Mouse (Mus musculus) liver, embryonic 14.5 days (tissue): ENCODE measurements around the gene E2f2. TPM values are rescaled to one million over a fixed set of nuclear protein-coding genes. Genes with fewer than 3 reads are reported as not detected.
A peak's percentile ranks its signal among the peaks of the same experiment; 100 is the strongest.

Experiments
- ATAC-seq: fragments of 200-750 bp; cut with Nextera tagmentation; 2 replicates; pipeline ENCODE4 v1.8.0; 2017; ENCODE audit warnings: moderate number of reproducible peaks, mild to moderate bottlenecking, moderate library complexity; ENCODE audit not compliant: insufficient read depth
- DNase-seq, 3 experiments: peaks; one replicate each; pipeline ENCODE4 v3.0.0-alpha.2; 2012 to 2013; ENCODE audit warnings: low read depth in 3 of 3, low spot score in 3 of 3
- H3K27ac ChIP-seq: fragments of 300-500 bp; sonication (generic); 2 replicates; pipeline ENCODE4 v1.5.1; 2014; ENCODE audit warnings: moderate library complexity, mild to moderate bottlenecking, control low read depth, inconsistent platforms
- H3K27me3 ChIP-seq: fragments of 300-500 bp; sonication (generic); 2 replicates; pipeline ENCODE4 v1.6.1; 2014; ENCODE audit warnings: mild to moderate bottlenecking, low read length, moderate library complexity; ENCODE audit not compliant: control insufficient read depth, insufficient read depth
- H3K36me3 ChIP-seq: fragments of 300-500 bp; sonication (generic); replicated peaks from 2 replicates; pipeline ENCODE4 v1.6.1; 2014; ENCODE audit warnings: low read depth; ENCODE audit not compliant: control insufficient read depth, insufficient read depth
- H3K4me1 ChIP-seq, 2 experiments: fragments of 200-500 bp in 1 of 2; fragments of 300-500 bp in 1 of 2; sonication (generic) in 1 of 2; replicated peaks; 2 replicates each; pipeline ENCODE4 v1.6.1; 2012 to 2014; ENCODE audit warnings: antibody characterized with exemption in 1 of 2, inconsistent platforms in 1 of 2, low read length in 1 of 2; ENCODE audit not compliant: control insufficient read depth in 2 of 2, insufficient read depth in 2 of 2
- H3K4me2 ChIP-seq: fragments of 300-500 bp; sonication (generic); 2 replicates; pipeline ENCODE4 v1.6.1; 2014; ENCODE audit warnings: low read depth, mild to moderate bottlenecking, control low read depth, moderate library complexity
- H3K4me3 ChIP-seq, 2 experiments: fragments of 200-500 bp in 1 of 2; fragments of 300-500 bp in 1 of 2; sonication (generic) in 1 of 2; 2 replicates each; pipeline ENCODE4 v1.5.1; 2012 to 2014; ENCODE audit warnings: low read depth in 2 of 2, low read length in 2 of 2, mild to moderate bottlenecking in 2 of 2, control low read depth in 1 of 2, inconsistent platforms in 1 of 2, moderate library complexity in 1 of 2; ENCODE audit not compliant: insufficient read depth in 1 of 2
- H3K9ac ChIP-seq: fragments of 300-500 bp; sonication (generic); replicated peaks from 2 replicates; pipeline ENCODE4 v1.6.1; 2014; ENCODE audit warnings: mild to moderate bottlenecking, control low read depth, moderate library complexity
- H3K9me3 ChIP-seq: fragments of 300-500 bp; sonication (generic); 2 replicates; pipeline ENCODE4 v1.6.1; 2016; ENCODE audit warnings: low read length, mixed read lengths; ENCODE audit not compliant: control insufficient read depth
- CTCF ChIP-seq: IDR thresholded peaks from 2 replicates; pipeline ENCODE4 v1.5.1; 2016; ENCODE audit warnings: antibody characterized with exemption, low read depth, control low read depth
- EP300 ChIP-seq: IDR thresholded peaks from 2 replicates; pipeline ENCODE4 v1.6.1; 2016; ENCODE audit warnings: antibody characterized with exemption, low read depth
- WGBS: fragments of 180-500 bp; shearing (Covaris S2); extraction: QIAGEN DNeasy Blood & Tissue Kit; methylation state at CpG from one replicate; pipeline ENCODE4 v1.1.7; 2014; ENCODE audit not compliant: insufficient replicate concordance; 5-methylcytosine and 5-hydroxymethylcytosine counted together
- polyA plus RNA-seq, 2 experiments: library from polyadenylated mRNA; depleted of rRNA in 1 of 2; stranded (reverse) in 1 of 2; unstranded in 1 of 2; fragments of >200 nt; fragmentation: Nextera tagmentation in 1 of 2; extraction: Ambion mirVana in 1 of 2; gene quantifications; 2 replicates each; pipeline versions ENCODE4 v1.2.1 to v1.2.3; 2012 to 2014

The E2f2 gene
- polyA plus RNA-seq, 2 experiments = 40.5 to 50.3 TPM

DNA sequence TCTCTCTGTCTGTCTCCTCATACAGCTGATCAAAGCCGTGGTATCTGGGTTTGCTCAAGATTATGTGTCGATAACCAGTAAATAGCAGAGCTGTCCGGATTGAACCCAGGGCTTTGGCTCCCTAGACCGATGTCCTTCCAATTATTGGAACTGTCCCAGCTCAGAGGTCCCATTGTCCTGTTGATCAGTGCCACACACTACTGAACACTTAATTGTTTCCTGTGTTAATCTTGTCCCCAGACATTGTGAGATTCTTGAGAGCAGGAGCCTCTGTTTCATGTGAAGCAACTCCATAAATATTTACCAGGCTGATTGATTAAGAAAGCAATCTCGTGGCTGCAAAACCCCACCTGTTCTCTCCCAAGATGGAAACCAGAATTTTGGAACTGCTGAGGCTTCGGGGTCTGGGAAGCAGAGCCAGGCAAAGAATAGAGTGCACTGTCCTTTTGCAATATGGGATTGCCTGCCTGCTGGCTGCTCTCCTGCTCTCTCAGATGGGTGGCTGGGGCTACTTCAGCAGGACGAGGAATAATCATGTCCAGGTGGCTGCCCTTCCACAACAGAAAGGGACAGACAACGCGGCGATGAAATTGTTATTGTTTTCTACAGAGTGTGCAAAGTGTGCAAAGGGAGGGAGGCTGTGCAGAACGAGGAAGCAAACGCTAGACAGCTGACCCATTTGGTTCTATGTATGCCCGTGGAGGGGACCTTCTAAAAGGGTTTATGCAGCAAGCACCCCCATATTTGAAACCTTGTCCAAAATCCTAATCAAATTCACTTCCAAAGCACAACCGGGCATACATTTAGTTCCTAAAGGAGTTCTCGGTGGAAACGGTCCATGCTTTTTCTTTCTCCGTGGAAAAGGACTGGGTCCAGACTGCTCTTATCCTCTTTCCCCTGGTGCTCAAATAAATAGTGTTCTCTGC is 29.7 kb upstream of the E2f2 start:
- 25% methylated on average over 17 of the region's 17 CpGs for WGBS
- DNase-seq = no peak

DNA sequence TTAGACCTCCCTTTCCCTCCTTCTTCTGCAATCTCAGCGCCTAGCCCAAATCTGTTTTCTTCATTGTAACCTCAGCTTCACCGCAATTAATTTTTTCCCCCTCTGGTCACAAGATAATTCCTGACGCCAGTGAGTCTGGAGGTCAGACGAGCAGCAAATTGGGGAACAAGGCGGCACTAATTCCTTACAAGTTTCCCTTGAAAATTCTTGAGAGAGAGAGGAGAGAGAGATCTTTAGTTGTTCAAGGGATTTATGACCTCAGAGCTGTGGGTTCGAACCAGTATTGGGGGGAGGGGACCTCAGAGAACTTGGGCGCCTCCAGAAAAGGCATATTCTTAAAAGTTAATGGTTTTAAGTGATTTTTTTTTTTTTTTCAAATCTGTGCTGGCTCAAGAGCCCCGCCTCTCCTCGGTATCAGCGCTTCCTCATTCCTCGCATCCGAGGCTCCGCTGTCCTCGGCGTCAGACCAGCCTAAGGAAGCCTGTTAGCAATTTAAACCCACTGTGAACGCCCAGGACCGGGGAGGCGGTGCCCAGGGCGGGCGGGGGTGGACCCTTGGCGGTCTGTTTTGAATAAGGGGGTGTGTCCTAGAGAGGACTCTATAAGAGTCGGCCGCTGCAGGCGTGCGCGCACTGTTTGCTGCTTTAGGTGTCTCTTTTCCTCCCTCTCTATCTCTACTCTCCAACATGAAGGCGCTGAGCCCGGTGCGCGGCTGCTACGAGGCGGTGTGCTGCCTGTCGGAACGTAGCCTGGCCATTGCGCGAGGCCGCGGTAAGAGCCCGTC is 28.8 kb upstream of the E2f2 start, which contains the start of gene Id3:
TSS of gene Id3 (plus strand) at position 305 of the 784 bp plus-strand sequence.
- Histone ChIP-seq H3K9me3 (no peaks in the 10 kb centered on the region), H3K27ac (no peak within 1 kb of the TSS), H3K27me3 (peaks cover 93% of the 10 kb centered on the region), H3K36me3 (no peaks in the 10 kb centered on the region), H3K9ac (peak within 1 kb of the TSS; percentile 50), H3K4me3 (peak within 1 kb of the TSS; percentile 54), H3K4me2 (peak within 1 kb of the TSS; percentile 54), H3K4me1 (peaks cover 4 to 25% of the 10 kb centered on the region in 2 experiments; a peak in 3 of 4 replicates)
- TF ChIP-seq CTCF (no peak), EP300 (no peak)
- WGBS = 1% methylated on average over 39 of the region's 39 CpGs
- peak; percentile 77 for ATAC-seq
- peak; percentile 59 to 71 (median 59) for DNase-seq

More for the DNA sequence above, 29.7 kb upstream of the E2f2 start:
- H3K4me3 ChIP-seq = no peak overlapping the region
- H3K9ac ChIP-seq = no peak overlapping the region
- H3K9me3 ChIP-seq = no peaks in the 10 kb centered on the region
- peak overlapping the region; percentile 28 for H3K4me2 ChIP-seq
- H3K27ac ChIP-seq = no peak overlapping the region
- no peak for ATAC-seq
- peaks cover 4 to 25% of the 10 kb centered on the region in 2 experiments; a peak in 3 of 4 replicates for H3K4me1 ChIP-seq
- no peaks in the 10 kb centered on the region for H3K36me3 ChIP-seq
- TF ChIP-seq EP300 = no peak
- TF ChIP-seq CTCF = no peak
- peaks cover 87% of the 10 kb centered on the region for H3K27me3 ChIP-seq

DNA sequence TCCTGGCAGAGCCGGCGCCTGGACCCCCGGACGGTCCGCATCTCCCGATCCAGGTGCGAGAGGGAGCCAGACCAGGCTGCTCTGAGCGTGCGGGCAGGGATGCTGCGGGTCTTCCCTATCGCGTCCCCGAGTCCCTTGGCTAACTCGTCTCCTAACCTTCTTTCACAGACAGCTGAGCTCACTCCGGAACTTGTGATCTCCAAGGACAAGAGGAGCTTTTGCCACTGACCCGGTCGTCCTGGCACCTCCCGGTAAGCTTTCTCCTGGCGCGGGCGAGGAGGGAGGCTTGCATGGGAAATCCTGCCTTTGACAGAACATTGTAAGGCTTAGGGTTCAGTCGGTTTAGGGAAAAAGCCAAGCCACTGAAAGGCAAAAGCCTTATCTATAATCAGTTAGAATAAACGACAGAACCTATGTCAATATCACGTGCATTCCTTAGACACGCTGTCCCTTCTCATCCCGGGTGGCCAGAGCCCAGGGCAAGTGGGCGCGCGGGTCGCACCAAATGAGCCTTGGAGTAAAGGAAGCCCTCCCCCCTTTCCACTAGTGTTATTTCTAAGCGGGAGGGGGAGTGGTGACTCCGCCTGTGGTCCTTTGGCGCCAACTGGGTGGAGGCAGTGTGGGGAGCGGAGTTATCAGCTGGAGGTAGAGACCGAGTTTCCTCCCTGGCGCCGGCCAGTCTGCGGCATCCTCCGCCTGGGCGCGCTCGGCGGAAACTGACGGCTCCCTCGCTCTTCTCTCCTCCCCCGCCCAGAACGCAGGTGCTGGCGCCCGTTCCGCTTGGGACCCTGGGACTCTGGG is 27.9 kb upstream of the E2f2 start:
- ATAC-seq (peak; percentile 14; the same call in 1 of the 2 replicates), DNase-seq (no peak)
- Histone ChIP-seq H3K4me2 (peak overlapping the region; percentile 54), H3K9me3 (no peaks in the 10 kb centered on the region), H3K4me3 (peak overlapping the region; percentile 54), H3K27me3 (peaks cover 100% of the 10 kb centered on the region), H3K36me3 (no peaks in the 10 kb centered on the region), H3K9ac (peak overlapping the region; percentile 50), H3K4me1 (peaks cover 4 to 25% of the 10 kb centered on the region in 2 experiments; a peak in 3 of 4 replicates), H3K27ac (no peak overlapping the region)
- WGBS = 1% methylated on average over 50 of the region's 50 CpGs
- TF ChIP-seq EP300 (no peak), CTCF (no peak)

DNA sequence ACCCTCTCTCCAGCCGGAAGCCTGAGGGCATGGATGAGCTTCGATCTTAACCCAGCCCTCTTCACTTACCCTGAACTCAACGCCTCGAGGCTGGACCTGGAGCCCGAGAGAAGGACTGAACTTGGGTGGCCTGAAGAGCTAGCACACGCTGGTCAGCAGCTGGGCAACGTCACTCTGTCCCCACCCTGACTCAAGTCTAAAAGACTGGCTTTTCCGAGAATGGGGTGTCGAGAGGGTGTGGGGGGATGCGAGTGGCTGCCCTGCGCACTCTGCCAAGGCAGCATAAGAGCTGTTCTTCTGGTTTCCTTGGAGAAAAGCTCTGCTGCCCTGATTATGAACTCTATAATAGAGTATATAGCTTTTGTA is 27.3 kb upstream of the E2f2 start:
- peak overlapping the region; percentile 54 for H3K4me3 ChIP-seq
- no peak for TF ChIP-seq CTCF
- H3K27me3 ChIP-seq = peaks cover 94% of the 10 kb centered on the region
- 3% methylated on average over 11 of the region's 11 CpGs for WGBS
- ATAC-seq (no peak), DNase-seq (no peak)
- no peak overlapping the region for H3K27ac ChIP-seq
- H3K4me2 ChIP-seq = peak overlapping the region; percentile 54
- no peaks in the 10 kb centered on the region for H3K36me3 ChIP-seq
- H3K4me1 ChIP-seq = peaks cover 3 to 22% of the 10 kb centered on the region in 2 experiments; a peak in 3 of 4 replicates
- H3K9me3 ChIP-seq = no peaks in the 10 kb centered on the region
- H3K9ac ChIP-seq = no peak overlapping the region
